26 mouse cellular contexts compared by ENCODE assay signal in the genomic region with DNA sequence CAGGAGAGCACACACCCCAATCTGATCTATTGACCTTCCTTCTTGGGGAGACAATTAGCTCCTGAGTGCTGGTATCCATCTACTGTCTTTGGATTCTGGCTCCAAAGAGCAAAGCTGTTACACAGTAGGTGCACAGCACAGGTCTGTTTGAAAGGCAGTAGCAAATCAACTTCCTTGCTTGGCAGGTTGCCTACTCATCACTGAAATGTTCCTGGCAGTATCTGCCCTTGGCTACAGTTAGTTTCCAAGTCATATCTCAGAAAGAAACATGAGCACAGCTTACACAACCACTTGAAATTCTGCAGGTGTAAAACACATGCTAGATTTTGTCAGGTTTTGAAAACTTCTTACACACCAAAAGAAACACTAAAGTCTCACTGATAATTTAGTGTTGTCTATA. TPM values are rescaled to one million over a fixed set of nuclear protein-coding genes. Genes with fewer than 3 reads are reported as not detected.
DNase-seq lines count a peak whose midpoint lies in the region; ATAC-seq lines count a peak whose summit lies in the region.
"Had no signal": no experiment of that assay in that cellular context is flagged by ENCODE, and none has a peak within 500 bp of the region (broad histone marks: within the 10 kb centered on the region; RNA-seq: fewer than 3 reads in every experiment).

No protein-coding gene starts in this region.

- H3K27me3 ChIP-seq in heart, embryonic 10.5 days (ENCODE audit: insufficient read depth, poor library complexity, severe bottlenecking), result peaks cover 36% of the 10 kb centered on the region
- H3K27me3 ChIP-seq: hindbrain, embryonic 13.5 days; kidney, embryonic 15.5 days had no signal

- no peak overlapping the region for H3K27ac ChIP-seq in heart, embryonic 10.5 days
- H3K27ac ChIP-seq: heart, embryonic 15.5 days; hindbrain, embryonic 13.5 days; kidney, embryonic 15.5 days; limb, embryonic 13.5 days; liver, embryonic 12.5 days; macrophage had no signal

- H3K4me3 ChIP-seq in heart, embryonic 10.5 days, result no peak overlapping the region
- H3K4me3 ChIP-seq: heart, embryonic 15.5 days; hindbrain, embryonic 13.5 days; kidney, embryonic 15.5 days; limb, embryonic 13.5 days; liver, embryonic 12.5 days; myocyte had no signal

- intact Hi-C loops in gastrocnemius, postnatal 14 days (cut with DNase I; ENCODE audit: low total_unique reads), result no loop called here
- intact Hi-C loops in heart, postnatal 36 days (cut with DNase I), result no loop called here

- no peaks in the 10 kb centered on the region for H3K9me3 ChIP-seq in heart, embryonic 10.5 days
- H3K9me3 ChIP-seq: heart, embryonic 15.5 days; hindbrain, embryonic 13.5 days; kidney, embryonic 15.5 days; limb, embryonic 13.5 days; liver, embryonic 12.5 days had no signal

- ATAC-seq in erythroid progenitor cell, adult 5-6 weeks (replicated peaks; ENCODE audit: low FRiP score, poor library complexity, severe bottlenecking), result no peak
- ATAC-seq: forebrain, embryonic 14.5 days; liver, embryonic 12.5 days; midbrain, embryonic 16.5 days had no signal

- no peaks in the 10 kb centered on the region for H3K36me3 ChIP-seq in heart, embryonic 10.5 days
- H3K36me3 ChIP-seq: heart, embryonic 15.5 days; hindbrain, embryonic 13.5 days; kidney, embryonic 15.5 days; limb, embryonic 13.5 days; liver, embryonic 12.5 days had no signal

- DNase-seq in adrenal gland, adult (ENCODE audit: inconsistent age in 2 of 2, low spot score in 1 of 2), result peak; percentile 18 to 72
- DNase-seq in adrenal gland, postnatal 25 days, result no peak
- DNase-seq in gastrocnemius, adult 18-20 months (ENCODE audit: low spot score), result peak; percentile 81
- DNase-seq in gastrocnemius, postnatal 14 days, result no peak
- DNase-seq in heart, adult 9 months (ENCODE audit: low spot score in 2 of 2), result peak; percentile 44 to 76
- no peak for DNase-seq in heart, embryonic 10.5 days (ENCODE audit: low spot score)
- peak; percentile 34 to 48 for DNase-seq in heart, postnatal 36 days
- DNase-seq: cerebellum, postnatal 36 days; kidney, adult 11 months; kidney, postnatal 4 days; layer of hippocampus, adult 9-11 months; lung, adult 2 months; right cerebral cortex, adult 18-20 months; right cerebral cortex, postnatal 4 days; thymus, adult 18-20 months; thymus, postnatal 36 days had no signal

- H3K4me1 ChIP-seq in heart, embryonic 10.5 days, result no peaks in the 10 kb centered on the region
- H3K4me1 ChIP-seq: heart, embryonic 15.5 days; hindbrain, embryonic 13.5 days; kidney, embryonic 15.5 days; limb, embryonic 13.5 days; liver, embryonic 12.5 days had no signal

RNA-seq across cellular contexts. Expression of gene Stum, which starts 9.7 kb away (rescaled TPM):
- 0.12 and 0.57 TPM in 2 replicates for total RNA-seq in adrenal gland, postnatal 25 days (2021)
- total RNA-seq in gastrocnemius, adult 18-20 months (2021), result under 1 TPM; 0.59 to 0.78 TPM
- 1 to 10 TPM; 1.2 TPM for total RNA-seq in gastrocnemius, postnatal 14 days (2021)
- 0.26 and 0.64 TPM in 2 replicates for polyA plus RNA-seq in heart, embryonic 10.5 days (2016; fragmentation: Nextera tagmentation; extraction: Ambion mirVana)
- 1 to 10 TPM; 1.3 to 1.8 TPM for total RNA-seq in heart, postnatal 36 days (2021)
- not detected in 2 replicates for total RNA-seq in erythroid progenitor cell, adult 5-6 weeks (2015; ENCODE audit: low replicate concordance)
- total RNA-seq in erythroid progenitor cell, adult 5-6 weeks (2017; ENCODE audit: low replicate concordance), result not detected in 2 replicates

Comparison
In these comparisons a context has a peak if more than half of its experiments do, and no peak if none do; other contexts are left out.
1. DNase-seq: peak in adrenal gland, adult (2 of 2), gastrocnemius, adult 18-20 months (single experiment), heart, adult 9 months (2 of 2) and heart, postnatal 36 days (2 of 2); none in adrenal gland, postnatal 25 days (single experiment), gastrocnemius, postnatal 14 days (single experiment) and heart, embryonic 10.5 days (single experiment).